Mouse (Mus musculus) kidney, postnatal 0 days (tissue): ENCODE measurements around the gene Grk5. TPM values are rescaled to one million over a fixed set of nuclear protein-coding genes. Genes with fewer than 3 reads are reported as not detected.
A peak's percentile ranks its signal among the peaks of the same experiment; 100 is the strongest.
"Not testable (repeated sequence)": the region's sequence is repeated elsewhere in the genome, so short reads cannot be mapped to it uniquely, and the experiment has no call there.

Experiments used
- ATAC-seq: fragments of 200-750 bp; cut with Nextera tagmentation; replicated peaks from 2 replicates; pipeline ENCODE4 v1.8.0; 2017; ENCODE audit warnings: low read depth, moderate number of reproducible peaks, moderate TSS enrichment, moderate library complexity; ENCODE audit not compliant: low FRiP score
- DNase-seq: peaks from one replicate; pipeline ENCODE4 v3.0.0-alpha.2; 2016; ENCODE audit warnings: low spot score
- H3K27ac ChIP-seq: fragments of 300-500 bp; sonication (generic); 2 replicates; pipeline ENCODE4 v1.5.1; 2014; ENCODE audit warnings: mild to moderate bottlenecking
- H3K27me3 ChIP-seq: fragments of 300-500 bp; sonication (generic); 2 replicates; pipeline ENCODE4 v1.6.1; 2014; ENCODE audit warnings: low read length, mixed read lengths; ENCODE audit not compliant: insufficient read depth
- H3K36me3 ChIP-seq: fragments of 300-500 bp; sonication (generic); 2 replicates; pipeline ENCODE4 v1.6.1; 2014; ENCODE audit warnings: low read length, mixed read lengths; ENCODE audit not compliant: insufficient read depth
- H3K4me1 ChIP-seq: fragments of 300-500 bp; sonication (generic); replicated peaks from 2 replicates; pipeline ENCODE4 v1.6.1; 2014; ENCODE audit warnings: antibody characterized with exemption, low read length, mixed read lengths; ENCODE audit not compliant: insufficient read depth
- H3K4me2 ChIP-seq: fragments of 300-500 bp; sonication (generic); 2 replicates; pipeline ENCODE4 v1.6.1; 2014; ENCODE audit warnings: mild to moderate bottlenecking, low read length, moderate library complexity, mixed read lengths
- H3K4me3 ChIP-seq: fragments of 300-500 bp; sonication (generic); replicated peaks from 2 replicates; pipeline ENCODE4 v1.5.1; 2014; ENCODE audit warnings: low read depth, low read length
- H3K9ac ChIP-seq: fragments of 300-500 bp; sonication (generic); 2 replicates; pipeline ENCODE4 v1.6.1; 2014; ENCODE audit warnings: low read depth, low read length
- H3K9me3 ChIP-seq: fragments of 300-500 bp; sonication (generic); replicated peaks from 2 replicates; pipeline ENCODE4 v1.6.1; 2016; ENCODE audit warnings: low read length, inconsistent platforms, mixed read lengths
- CTCF ChIP-seq: IDR thresholded peaks from 2 replicates; pipeline ENCODE4 v1.5.1; 2016; ENCODE audit warnings: antibody characterized with exemption, low read depth, mild to moderate bottlenecking, moderate library complexity
- WGBS: fragments of 180-500 bp; shearing (Covaris S2); extraction: QIAGEN DNeasy Blood & Tissue Kit; methylation state at CpG from one replicate; pipeline ENCODE4 v1.1.7; 2014; 5-methylcytosine and 5-hydroxymethylcytosine counted together
- polyA plus RNA-seq: library from polyadenylated mRNA; unstranded; fragments of >200 nt; fragmentation: Nextera tagmentation; extraction: Ambion mirVana; gene quantifications from 2 replicates; pipeline ENCODE4 v1.2.1, GENCODE M21; 2015

Gene Grk5
- polyA plus RNA-seq = 2.3 and 2.9 TPM in 2 replicates

DNA sequence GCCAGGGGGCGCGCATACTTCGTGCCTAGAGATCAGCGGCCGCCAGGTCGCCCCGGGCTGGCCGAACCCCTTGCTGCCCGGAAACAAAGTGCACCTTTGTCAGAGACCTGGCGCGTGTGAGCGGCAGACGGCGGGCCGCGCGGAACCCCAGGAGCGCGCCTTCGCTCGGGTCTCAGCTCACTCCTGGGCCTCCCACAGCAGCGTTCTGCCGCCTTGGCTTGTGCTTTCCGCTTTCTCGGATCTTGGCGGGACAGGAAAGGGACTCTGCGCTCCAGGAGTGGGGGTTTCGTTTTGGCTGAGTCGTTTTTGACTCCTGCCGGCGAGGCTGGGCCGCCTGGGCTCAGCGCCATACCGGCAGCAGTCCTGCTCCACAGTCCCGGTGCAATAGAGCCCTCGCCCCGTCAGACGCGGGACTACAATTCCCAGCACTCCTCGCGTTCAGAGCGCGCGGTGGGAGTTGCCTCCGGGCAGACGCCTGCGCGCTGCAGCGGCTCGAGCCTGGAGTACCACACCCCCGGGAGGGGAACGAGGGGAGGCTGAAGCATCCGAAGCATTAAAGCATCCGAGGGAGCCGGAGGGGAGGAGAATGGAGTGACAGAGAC is at the start of gene Grk5:
TSS of gene Grk5 (plus strand) at position 36 of the 602 bp plus-strand sequence.
- H3K27me3 ChIP-seq = no peaks in the 10 kb centered on the region
- no peaks in the 10 kb centered on the region for H3K36me3 ChIP-seq
- WGBS = under 1% methylated on average over 55 of the region's 55 CpGs
- peak within 1 kb of the TSS; percentile 80 for H3K9ac ChIP-seq
- peak; percentile 97 for DNase-seq
- ATAC-seq = peak; percentile 96
- H3K4me3 ChIP-seq = peak within 1 kb of the TSS; percentile 78
- H3K4me1 ChIP-seq = 0 out of 2 replicates have a peak, but pooled peaks cover 4% of the 10 kb centered on the region
- peak within 1 kb of the TSS; percentile 97 for H3K27ac ChIP-seq
- peak within 1 kb of the TSS; percentile 90 for H3K4me2 ChIP-seq
- TF ChIP-seq CTCF = peak; percentile 91
- no peaks in the 10 kb centered on the region for H3K9me3 ChIP-seq

- Histone ChIP-seq H3K27ac (no peak overlapping the region), H3K4me1 (no peaks in the 10 kb centered on the region), H3K4me3 (no peak overlapping the region), H3K36me3 (0 out of 2 replicates have a peak, but pooled peaks cover 9% of the 10 kb centered on the region), H3K9me3 (no peaks in the 10 kb centered on the region), H3K27me3 (no peaks in the 10 kb centered on the region), H3K4me2 (no peak overlapping the region), H3K9ac (no peak overlapping the region)
- ATAC-seq (no peak), DNase-seq (no peak)
- no peak for TF ChIP-seq CTCF
Observed at GRCm38 (mm10) chr19:60843324-60843723, 46.2 kb upstream of the Grk5 start.

DNA sequence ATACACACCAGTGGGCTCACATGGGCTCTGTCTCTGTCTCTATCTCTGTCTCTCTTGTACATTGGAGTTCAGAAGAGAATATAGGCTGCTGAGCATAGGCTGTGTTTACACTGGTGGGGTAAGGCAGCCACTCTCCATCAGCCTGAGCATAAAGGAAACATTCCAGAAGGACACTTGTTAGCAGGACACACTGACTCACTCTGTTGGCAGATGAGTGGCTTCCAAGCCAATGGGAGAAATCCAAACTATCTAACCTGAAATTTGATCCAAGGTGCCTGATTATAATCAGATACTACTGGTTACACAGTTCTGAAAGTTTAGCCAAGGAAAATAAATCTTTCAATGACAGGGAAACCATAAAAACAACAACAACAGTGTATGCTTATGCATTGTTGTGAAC is 43.8 kb upstream of the Grk5 start:
- no peak overlapping the region for H3K4me2 ChIP-seq
- H3K27me3 ChIP-seq = no peaks in the 10 kb centered on the region
- H3K9me3 ChIP-seq = no peaks in the 10 kb centered on the region
- H3K4me1 ChIP-seq = no peaks in the 10 kb centered on the region
- no peak for DNase-seq
- H3K36me3 ChIP-seq = 0 out of 2 replicates have a peak, but pooled peaks cover 9% of the 10 kb centered on the region
- H3K4me3 ChIP-seq = no peak overlapping the region
- H3K9ac ChIP-seq = no peak overlapping the region
- no peak overlapping the region for H3K27ac ChIP-seq
- no peak for ATAC-seq
- no peak for TF ChIP-seq CTCF

DNA sequence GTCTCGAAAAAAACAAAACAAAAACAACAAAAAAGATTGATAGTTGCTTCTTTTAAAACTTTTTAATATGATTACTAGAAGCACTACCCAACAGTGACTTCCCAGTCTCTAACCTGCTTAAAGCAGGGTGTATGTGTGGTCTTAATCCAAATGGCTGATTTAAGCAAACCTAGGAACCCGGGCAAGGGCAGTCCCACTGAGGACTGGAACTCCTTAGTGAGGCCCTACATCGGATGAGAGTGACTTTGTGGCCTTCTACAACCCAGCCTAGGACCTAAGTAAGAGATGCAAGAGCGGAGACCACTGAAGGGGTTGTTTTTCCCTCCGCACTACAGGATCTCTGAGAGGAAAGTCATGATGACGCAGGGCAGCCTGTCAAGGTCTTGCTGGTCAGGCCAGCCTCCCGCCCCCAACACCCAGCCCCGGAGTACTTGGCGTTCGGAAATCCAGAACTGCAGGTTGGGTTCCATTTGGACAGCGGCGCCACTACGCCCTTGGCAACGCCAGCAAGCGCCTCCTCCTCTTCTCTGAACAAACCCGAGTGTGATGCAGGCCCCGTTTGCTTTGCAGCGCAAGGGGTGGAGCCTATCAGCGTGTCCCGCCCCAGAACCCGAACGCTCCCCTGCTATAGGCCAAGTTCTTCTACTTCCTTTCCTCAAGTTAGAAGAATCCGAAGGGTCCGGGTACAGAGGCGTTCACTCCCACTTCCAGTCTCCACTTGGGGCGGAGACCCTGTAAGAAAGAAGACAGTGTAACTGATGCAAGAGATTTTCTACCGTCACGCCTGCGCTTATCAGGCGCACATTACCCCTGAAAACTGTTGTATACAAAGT is 28.5 kb upstream of the Grk5 start, which contains the start of gene Sfxn4:
TSS of gene Sfxn4 (minus strand) at position 612 of the 833 bp plus-strand sequence.
- WGBS = 3% methylated on average over 30 of the region's 30 CpGs
- Histone ChIP-seq H3K4me3 (peak within 1 kb of the TSS; percentile 58), H3K4me1 (no peaks in the 10 kb centered on the region), H3K27ac (peak within 1 kb of the TSS; percentile 72), H3K4me2 (peak within 1 kb of the TSS; percentile 71), H3K27me3 (no peaks in the 10 kb centered on the region), H3K9me3 (no peaks in the 10 kb centered on the region), H3K9ac (peak within 1 kb of the TSS; percentile 62), H3K36me3 (peaks cover 16% of the 10 kb centered on the region)
- TF ChIP-seq CTCF = peak; percentile 13; the same call in 1 of the 2 replicates
- DNase-seq (peak; percentile 99), ATAC-seq (peak; percentile 99)

- not testable (repeated sequence) for H3K27ac ChIP-seq, H3K4me1 ChIP-seq, H3K27me3 ChIP-seq, H3K4me2 ChIP-seq, H3K9ac ChIP-seq, DNase-seq, ATAC-seq, H3K4me3 ChIP-seq, H3K9me3 ChIP-seq
- peaks cover 24% of the 10 kb centered on the region for H3K36me3 ChIP-seq
- WGBS = 95% methylated on average over 4 of the region's 4 CpGs
Observed at GRCm38 (mm10) chr19:60866169-60866568, 23.4 kb upstream of the Grk5 start.

GRCm38 (mm10) chr19:60870489-60870888 is 19.1 kb upstream of the Grk5 start:
- ATAC-seq = no peak
- WGBS = 86% methylated on average over 1 of the region's 1 CpGs
- no peak for DNase-seq
- H3K9ac ChIP-seq = no peak overlapping the region
- peak; percentile 42 for TF ChIP-seq CTCF
- no peak overlapping the region for H3K27ac ChIP-seq
- H3K4me2 ChIP-seq = no peak overlapping the region
- no peaks in the 10 kb centered on the region for H3K27me3 ChIP-seq
- no peaks in the 10 kb centered on the region for H3K9me3 ChIP-seq
- H3K4me3 ChIP-seq = no peak overlapping the region
- H3K4me1 ChIP-seq = peaks cover 4% of the 10 kb centered on the region; the same call in 1 of the 2 replicates
- peaks cover 17% of the 10 kb centered on the region; the same call in 1 of the 2 replicates for H3K36me3 ChIP-seq
